Mouse (Mus musculus) CH12.LX (cell line): ENCODE data around the gene Zcchc8. TPM values are rescaled to one million over a fixed set of nuclear protein-coding genes. Genes with fewer than 3 reads are reported as not detected.
A peak's percentile ranks its signal among the peaks of the same experiment; 100 is the strongest.

Experiments
- DNase-seq: peaks from one replicate; pipeline ENCODE4 v3.0.0-alpha.2; 2013; ENCODE audit errors: extremely low read depth
- H3K27ac ChIP-seq: 2 replicates; pipeline ENCODE4 v1.5.1; 2012; ENCODE audit warnings: low read depth, mild to moderate bottlenecking, control low read depth, moderate library complexity; ENCODE audit not compliant: insufficient read depth
- H3K27me3 ChIP-seq: replicated peaks from 2 replicates; pipeline ENCODE3; 2012; ENCODE audit warnings: inconsistent platforms
- H3K36me3 ChIP-seq, 2 experiments: replicated peaks in 1 of 2; 2 replicates each; pipeline versions ENCODE3 to v1.6.1; 2012; ENCODE audit warnings: inconsistent platforms in 1 of 2, low read length in 1 of 2, mild to moderate bottlenecking in 1 of 2, mixed read lengths in 1 of 2, moderate library complexity in 1 of 2; ENCODE audit not compliant: control insufficient read depth in 1 of 2, insufficient read depth in 1 of 2
- H3K4me1 ChIP-seq, 2 experiments: 2 replicates each; pipeline ENCODE4 v1.6.1; 2012; ENCODE audit warnings: inconsistent platforms in 1 of 2, moderate library complexity in 1 of 2; ENCODE audit not compliant: insufficient read depth in 2 of 2, control insufficient read depth in 1 of 2
- H3K4me2 ChIP-seq: 2 replicates; pipeline ENCODE4 v1.6.1; 2012; ENCODE audit warnings: low read depth, mild to moderate bottlenecking, control low read depth; ENCODE audit not compliant: poor library complexity, insufficient read depth, severe bottlenecking
- H3K4me3 ChIP-seq, 3 experiments: fragments of 150-350 bp in 1 of 3; sonication (generic) in 1 of 3; replicated peaks in 1 of 3; 2 replicates each; pipeline versions ENCODE3 to v1.5.1; 2011 to 2012; ENCODE audit warnings: low read depth in 2 of 3, low read length in 2 of 3, mild to moderate bottlenecking in 2 of 3, moderate library complexity in 2 of 3, control low read depth in 1 of 3, improper control_type of control experiment in 1 of 3, inconsistent platforms in 1 of 3, mixed read lengths in 1 of 3; ENCODE audit not compliant: poor library complexity in 1 of 3
- H3K79me2 ChIP-seq: replicated peaks from 2 replicates; pipeline ENCODE4 v1.6.1; 2012; ENCODE audit warnings: mild to moderate bottlenecking, moderate library complexity; ENCODE audit not compliant: control insufficient read depth, poor library complexity, insufficient read depth, severe bottlenecking; ENCODE audit errors: extremely low read depth
- H3K9ac ChIP-seq: 2 replicates; pipeline ENCODE4 v1.6.1; 2012; ENCODE audit warnings: low read depth, mild to moderate bottlenecking, control low read depth, moderate library complexity; ENCODE audit not compliant: insufficient read depth
- H3K9me3 ChIP-seq: replicated peaks from 2 replicates; pipeline ENCODE3; 2012; ENCODE audit warnings: low read length, inconsistent platforms, mixed read lengths
- BHLHE40 ChIP-seq: IDR thresholded peaks from 2 replicates; pipeline ENCODE4 v1.6.1; 2011; ENCODE audit warnings: mild to moderate bottlenecking, low read depth, low read length, improper control_type of control experiment
- CHD1 ChIP-seq: IDR thresholded peaks from 2 replicates; pipeline ENCODE4 v1.6.1; 2012; ENCODE audit warnings: low read depth, low read length, improper control_type of control experiment, inconsistent platforms
- CHD2 ChIP-seq: IDR thresholded peaks from 2 replicates; pipeline ENCODE4 v1.6.1; 2011; ENCODE audit warnings: low read length, improper control_type of control experiment
- CTCF ChIP-seq, 2 experiments: IDR thresholded peaks in 1 of 2; conservative IDR thresholded peaks in 1 of 2; 2 replicates each; pipeline ENCODE4 v1.5.1; 2011 to 2012; ENCODE audit warnings: low read depth in 2 of 2, low read length in 2 of 2, improper control_type of control experiment in 1 of 2, inconsistent platforms in 1 of 2, mild to moderate bottlenecking in 1 of 2, moderate library complexity in 1 of 2
- E2F4 ChIP-seq: IDR thresholded peaks from 2 replicates; pipeline ENCODE4 v1.6.1; 2011; ENCODE audit warnings: low read depth, low read length, improper control_type of control experiment; ENCODE audit not compliant: insufficient replicate concordance
- GABPA ChIP-seq: IDR thresholded peaks from 2 replicates; pipeline ENCODE4 v1.6.1; 2012; ENCODE audit warnings: low read depth, low read length, improper control_type of control experiment, inconsistent platforms; ENCODE audit not compliant: insufficient replicate concordance
- IRF4 ChIP-seq: IDR thresholded peaks from 2 replicates; pipeline ENCODE4 v1.6.1; 2014; ENCODE audit warnings: low read depth, mild to moderate bottlenecking, inconsistent platforms, low read length, improper control_type of control experiment
- JUN ChIP-seq: IDR thresholded peaks from 2 replicates; pipeline ENCODE4 v1.6.1; 2011; ENCODE audit warnings: low read depth, mild to moderate bottlenecking, low read length, improper control_type of control experiment, moderate library complexity; ENCODE audit not compliant: insufficient read depth
- JUND ChIP-seq: conservative IDR thresholded peaks from 2 replicates; pipeline ENCODE4 v1.6.1; 2011; ENCODE audit warnings: low read depth, low read length, improper control_type of control experiment
- KAT2A ChIP-seq: IDR thresholded peaks from 2 replicates; pipeline ENCODE4 v1.6.1; 2012; ENCODE audit warnings: low read length, improper control_type of control experiment, inconsistent platforms; ENCODE audit not compliant: insufficient replicate concordance
- MAX ChIP-seq: IDR thresholded peaks from 2 replicates; pipeline ENCODE4 v1.6.1; 2011; ENCODE audit warnings: low read length, improper control_type of control experiment
- MAZ ChIP-seq: IDR thresholded peaks from 2 replicates; pipeline ENCODE4 v1.6.1; 2012; ENCODE audit warnings: low read depth, mild to moderate bottlenecking, inconsistent platforms, low read length, improper control_type of control experiment, moderate library complexity
- MXI1 ChIP-seq: IDR thresholded peaks from 2 replicates; pipeline ENCODE4 v1.6.1; 2011; ENCODE audit warnings: mild to moderate bottlenecking, low read depth, low read length, improper control_type of control experiment
- MYC ChIP-seq: IDR thresholded peaks from 2 replicates; pipeline ENCODE4 v1.6.1; 2011; ENCODE audit warnings: low read depth, mild to moderate bottlenecking, improper control_type of control experiment, low read length
- NELFE ChIP-seq: IDR thresholded peaks from 2 replicates; pipeline ENCODE4 v1.6.1; 2011; ENCODE audit warnings: low read depth, low read length, improper control_type of control experiment
- POLR2A ChIP-seq: IDR thresholded peaks from 2 replicates; pipeline ENCODE4 v1.6.1; 2011; ENCODE audit warnings: low read depth, mild to moderate bottlenecking, improper control_type of control experiment, low read length
- SIN3A ChIP-seq: IDR thresholded peaks from 2 replicates; pipeline ENCODE4 v1.6.1; 2012; ENCODE audit warnings: low read length, improper control_type of control experiment, inconsistent platforms
- SMC3 ChIP-seq: IDR thresholded peaks from 2 replicates; pipeline ENCODE4 v1.6.1; 2011; ENCODE audit warnings: low read depth, low read length, improper control_type of control experiment
- TCF12 ChIP-seq: IDR thresholded peaks from 2 replicates; pipeline ENCODE4 v1.6.1; 2014; ENCODE audit warnings: low read depth, mild to moderate bottlenecking, inconsistent platforms, low read length, improper control_type of control experiment
- UBTF ChIP-seq: IDR thresholded peaks from 2 replicates; pipeline ENCODE4 v1.6.1; 2012; ENCODE audit warnings: low read depth, mild to moderate bottlenecking, inconsistent platforms, low read length, improper control_type of control experiment, moderate library complexity
- USF2 ChIP-seq: conservative IDR thresholded peaks from 2 replicates; pipeline ENCODE4 v1.6.1; 2011; ENCODE audit warnings: low read depth, low read length, improper control_type of control experiment
- ZKSCAN1 ChIP-seq: IDR thresholded peaks from 2 replicates; pipeline ENCODE4 v1.6.1; 2012; ENCODE audit warnings: low read depth, inconsistent platforms, low read length, improper control_type of control experiment, borderline replicate concordance
- ZNF384 ChIP-seq: IDR thresholded peaks from 2 replicates; pipeline ENCODE4 v1.6.1; 2012; ENCODE audit warnings: low read depth, low read length, improper control_type of control experiment, inconsistent platforms
- dilution Hi-C: fragments of 300-500 bp; cut with MboI; formaldehyde crosslinking; loops from 2 replicates; pipeline ENCODE4 v1.14.3; 2020; ENCODE audit warnings: low sequenced_read_pairs; ENCODE audit not compliant: extremely low pct_unique_long_range_greater_than_20kb, extremely low pct_ligation_motif_present
- in situ Hi-C: fragments of 300-500 bp; cut with MboI; formaldehyde crosslinking; loops from 3 replicates; pipeline ENCODE4 v1.14.3; 2019; ENCODE audit warnings: low sequenced_read_pairs, low pct_ligation_motif_present, low pct_unique_long_range_greater_than_20kb, mixed read lengths
- polyA plus RNA-seq: library from polyadenylated mRNA; unstranded; fragments of >175 nt; gene quantifications from 2 replicates; pipeline ENCODE4 v1.2.1, GENCODE M21; 2012; ENCODE audit warnings: low read depth; ENCODE audit not compliant: insufficient read length
- total RNA-seq, 2 experiments: library from RNA; depleted of rRNA; stranded (reverse); fragments of 300-350 nt in 1 of 2; fragments of >200 nt in 1 of 2; gene quantifications; 2 replicates each; pipeline ENCODE4 v1.2.3; 2012 to 2014

The Zcchc8 gene
- total and polyA plus RNA-seq, 3 experiments: 15.2 to 77.2 (median 24.4) TPM

DNA sequence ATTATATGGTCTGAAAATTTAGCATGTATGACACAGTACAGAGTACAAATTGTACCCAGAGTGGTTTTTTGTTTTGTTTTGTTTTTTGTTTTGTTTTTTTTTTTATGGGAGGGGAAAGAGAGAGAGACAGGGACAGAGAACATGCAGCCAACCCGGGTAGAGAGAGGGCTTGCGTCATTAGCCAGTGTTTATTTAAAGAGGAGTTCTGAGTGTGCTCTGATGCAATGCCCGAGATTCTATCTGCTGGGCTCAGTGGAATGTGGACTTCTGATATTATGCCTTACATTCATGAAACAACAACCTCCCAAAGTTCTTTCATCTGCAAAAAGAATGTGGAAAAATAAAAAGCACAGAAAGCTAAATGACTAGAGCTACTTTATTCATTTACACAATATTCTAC lies 45.7 kb downstream of the Zcchc8 start:
- in situ Hi-C loops: no loop called here
- Histone ChIP-seq H3K27me3 (no peaks in the 10 kb centered on the region), H3K4me3 (no peak overlapping the region), H3K27ac (no peak overlapping the region), H3K4me1 (peaks cover 7 to 50% of the 10 kb centered on the region in 2 experiments), H3K9ac (no peak overlapping the region), H3K79me2 (peaks cover 21% of the 10 kb centered on the region), H3K36me3 (peaks cover 0 to 8% of the 10 kb centered on the region in 2 experiments), H3K9me3 (no peaks in the 10 kb centered on the region), H3K4me2 (no peak overlapping the region)
- dilution Hi-C loops: no loop called here
- TF ChIP-seq SIN3A: no peak
- no peak for DNase-seq

DNA sequence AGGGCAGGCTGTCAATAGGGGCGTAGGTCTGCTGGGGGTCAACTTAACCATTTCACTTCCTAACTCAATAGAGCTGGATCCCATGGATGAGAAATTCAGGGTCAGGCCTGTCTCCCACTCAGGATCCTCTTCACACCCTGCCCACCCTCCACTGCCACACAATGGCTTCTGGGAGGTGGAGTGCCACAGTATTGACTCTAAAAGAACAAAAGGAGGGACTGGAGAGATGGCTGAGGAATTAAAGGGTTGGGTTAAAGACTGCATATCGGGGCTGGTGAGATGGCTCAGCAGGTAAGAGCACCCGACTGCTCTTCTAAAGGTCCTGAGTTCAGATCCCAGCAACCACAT lies 49.5 kb downstream of the Zcchc8 start:
- H3K36me3 ChIP-seq: peaks cover 0 to 24% of the 10 kb centered on the region in 2 experiments
- H3K27ac ChIP-seq: no peak overlapping the region
- DNase-seq: no peak
- H3K79me2 ChIP-seq: peaks cover 16% of the 10 kb centered on the region
- 0 out of 2 replicates have a peak overlapping the region, but pooled peaks have one; percentile 66 for H3K9ac ChIP-seq
- H3K4me1 ChIP-seq: peaks cover 6 to 54% of the 10 kb centered on the region in 2 experiments
- peak overlapping the region; percentile 86; the same call in 1 of the 2 replicates for H3K4me2 ChIP-seq
- no peak for TF ChIP-seq GABPA
- TF ChIP-seq CHD2: no peak
- no peak for TF ChIP-seq MAZ
- TF ChIP-seq MAX: no peak
- no peak for TF ChIP-seq JUN
- no peak for TF ChIP-seq CHD1
- no peak for TF ChIP-seq CTCF (conservative IDR thresholded peaks at IDR 0.05 in 1 of 2, IDR thresholded peaks at IDR 0.05 in 1 of 2; ENCODE audit: low read depth in 2 of 2, low read length in 2 of 2)
- no peak for TF ChIP-seq ZKSCAN1
- TF ChIP-seq IRF4: no peak
- TF ChIP-seq NELFE: no peak
- TF ChIP-seq MXI1: no peak
- TF ChIP-seq JUND: no peak
- TF ChIP-seq, all 38 proteins: peak for 0
- in situ Hi-C loops (no loop called here), dilution Hi-C loops (no loop called here)
- no peaks in the 10 kb centered on the region for H3K27me3 ChIP-seq
- H3K4me3 ChIP-seq: no peak overlapping the region
- H3K9me3 ChIP-seq: no peaks in the 10 kb centered on the region

DNA sequence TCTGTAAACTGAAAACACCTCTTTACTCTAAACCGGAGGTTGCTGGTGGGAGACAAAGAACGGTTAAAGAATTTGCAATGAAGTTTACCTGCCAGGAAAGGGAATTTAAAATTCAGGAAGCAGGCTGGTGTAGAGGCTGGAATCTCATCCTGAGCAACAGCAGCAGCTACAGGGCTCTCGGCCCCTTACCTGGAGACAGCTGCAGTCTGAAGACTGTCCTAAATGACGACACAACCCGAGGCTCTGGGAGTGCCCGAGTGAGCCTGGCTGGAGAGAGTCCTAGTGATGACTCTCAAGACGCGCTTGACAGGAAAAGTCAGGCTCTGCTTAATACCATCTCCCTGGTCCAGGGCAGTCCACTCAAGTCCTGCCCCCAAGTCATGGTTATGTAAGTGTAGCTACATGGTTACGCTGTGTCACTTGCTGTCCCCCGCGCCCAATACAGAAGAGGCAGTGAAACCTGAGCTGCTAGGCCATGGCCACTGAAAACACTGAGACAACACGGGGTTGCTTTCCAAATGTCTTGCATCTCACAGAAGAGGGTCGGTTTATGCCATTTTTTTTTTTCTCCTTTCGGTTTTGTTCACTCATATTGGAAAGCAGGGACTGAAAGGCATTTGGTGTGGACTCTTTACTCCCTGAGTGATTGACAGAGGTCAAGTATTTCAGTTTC lies 50.0 kb downstream of the Zcchc8 start:
- Histone ChIP-seq H3K36me3 (peaks cover 0 to 25% of the 10 kb centered on the region in 2 experiments), H3K27ac (peak overlapping the region; percentile 70), H3K27me3 (no peaks in the 10 kb centered on the region), H3K79me2 (peaks cover 16% of the 10 kb centered on the region), H3K4me3 (peak overlapping the region; percentile 30 to 49 (median 47)), H3K9ac (peak overlapping the region; percentile 66), H3K4me2 (peak overlapping the region; percentile 86), H3K9me3 (no peaks in the 10 kb centered on the region), H3K4me1 (peaks cover 6 to 53% of the 10 kb centered on the region in 2 experiments)
- TF ChIP-seq E2F4: no peak
- no peak for TF ChIP-seq SMC3
- TF ChIP-seq POLR2A: 0 out of 2 replicates have a peak, but pooled peaks have one; percentile 35
- no peak for TF ChIP-seq ZKSCAN1
- TF ChIP-seq MAZ: 0 out of 2 replicates have a peak, but pooled peaks have one; percentile 30
- no peak for TF ChIP-seq MYC
- no peak for TF ChIP-seq JUN
- TF ChIP-seq MAX: no peak
- TF ChIP-seq UBTF: peak; percentile 87; the same call in 1 of the 2 replicates
- TF ChIP-seq KAT2A: no peak
- 0 out of 2 replicates have a peak, but pooled peaks have one; percentile 35 for TF ChIP-seq TCF12
- TF ChIP-seq USF2: no peak
- TF ChIP-seq NELFE: peak; percentile 48; the same call in 1 of the 2 replicates
- TF ChIP-seq SIN3A: peak; percentile 67; the same call in 1 of the 2 replicates
- no peak for TF ChIP-seq JUND
- no peak for TF ChIP-seq BHLHE40
- TF ChIP-seq GABPA: no peak
- peak; percentile 73 for TF ChIP-seq ZNF384
- no peak for TF ChIP-seq CHD1
- 0 out of 2 replicates have a peak, but pooled peaks have one; percentile 11 for TF ChIP-seq IRF4
- DNase-seq: peak; percentile 40
- dilution Hi-C loops: no loop called here
- in situ Hi-C loops: no loop called here
